Mouse (Mus musculus): Measurements from ENCODE around the gene Igsf21. TPM values are rescaled to one million over a fixed set of nuclear protein-coding genes. Genes with fewer than 3 reads are reported as not detected.

Igsf21 gene
- total RNA-seq, 4 experiments from 2014 or later, result 0.22 to 0.48 TPM; not detected in 2

DNA sequence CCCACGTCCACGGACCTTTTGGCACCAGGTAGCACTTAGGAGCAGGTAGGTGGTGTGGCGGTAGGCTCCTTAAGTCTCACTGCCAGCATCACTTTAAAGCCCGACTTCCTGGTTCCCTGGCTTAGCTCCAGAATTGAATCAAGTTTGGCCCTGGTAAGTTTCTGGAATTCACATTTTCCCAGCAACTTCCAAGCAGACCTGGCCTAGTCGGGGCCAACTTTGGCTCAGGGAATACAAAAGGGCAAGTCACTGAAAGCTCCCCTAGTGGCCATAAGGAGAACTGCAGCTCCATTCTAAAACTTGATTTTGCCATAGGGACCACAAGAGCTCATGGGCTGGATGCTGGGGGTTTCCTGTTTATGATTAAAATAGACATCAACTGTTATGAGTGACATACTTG lies 145.5 kb downstream of the Igsf21 start:
- no peak for DNase-seq (ENCODE audit: low spot score in 2 of 2)

- no peak for DNase-seq (ENCODE audit: low spot score in 2 of 2)
Observed at GRCm38 (mm10) chr4:140100141-140100540, 146.4 kb downstream of the Igsf21 start.

DNA sequence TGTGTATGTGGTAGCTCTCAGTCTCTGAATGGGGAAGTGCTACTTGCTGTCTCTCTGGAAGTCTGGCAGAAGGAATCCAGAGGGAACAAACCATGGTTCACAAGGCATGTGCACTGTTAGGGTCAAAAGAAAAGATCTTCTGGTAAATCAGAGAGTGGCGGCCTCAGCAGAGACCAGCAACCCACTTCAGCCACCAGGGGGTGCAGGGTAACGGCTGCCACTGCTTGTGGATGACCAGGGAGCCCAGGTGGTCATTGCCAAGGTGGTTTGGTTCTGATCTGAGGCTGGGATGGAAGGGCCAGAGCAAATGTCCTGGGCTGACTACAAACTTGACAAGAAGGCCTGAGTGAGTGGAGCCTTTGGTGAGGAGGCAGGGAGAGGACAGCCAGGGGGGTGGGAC lies 150.3 kb downstream of the Igsf21 start:
- no peak for DNase-seq (ENCODE audit: low spot score in 2 of 2)

DNA sequence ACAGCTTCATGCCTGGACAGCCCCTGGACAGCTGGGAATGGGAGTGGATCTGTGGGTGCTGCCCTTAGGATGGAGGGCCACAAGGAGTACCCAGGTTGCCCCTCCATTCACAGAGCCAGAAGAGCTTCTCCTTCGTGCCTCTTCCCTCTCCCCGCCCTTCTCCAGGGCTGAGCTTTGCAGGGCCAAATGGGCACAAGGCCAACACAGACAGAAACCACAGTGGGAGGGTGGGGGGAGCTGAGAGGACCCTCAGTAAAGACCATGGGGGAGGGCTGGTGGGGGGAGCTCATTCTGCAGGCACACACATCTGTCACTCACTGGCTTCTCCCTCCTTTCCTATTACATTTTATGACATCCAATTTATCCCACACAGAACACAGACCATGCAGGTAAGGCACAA lies 151.7 kb downstream of the Igsf21 start:
- no peak for DNase-seq (ENCODE audit: low spot score in 2 of 2)

- no peak for DNase-seq (ENCODE audit: low spot score in 2 of 2)
Observed at GRCm38 (mm10) chr4:140092367-140092766, 154.2 kb downstream of the Igsf21 start.

DNA sequence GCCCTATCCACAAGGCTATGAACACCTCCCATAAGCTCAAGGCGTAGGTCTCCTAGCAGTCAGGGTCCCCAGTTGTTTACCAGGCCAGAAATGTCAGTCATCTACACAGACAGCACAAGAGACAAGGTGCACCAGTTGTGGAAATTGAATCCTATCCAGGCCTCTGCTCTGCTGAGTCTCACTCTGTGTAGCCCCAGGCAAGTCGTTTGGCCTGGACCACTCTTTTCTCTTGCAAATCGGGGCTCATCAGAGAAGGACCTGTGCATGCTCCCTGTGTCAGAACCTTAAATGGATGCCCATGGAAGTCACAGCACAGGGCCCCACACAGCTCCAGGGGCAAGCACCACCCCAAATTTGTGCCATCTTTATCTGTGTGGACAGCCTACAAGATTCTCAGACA lies 154.9 kb downstream of the Igsf21 start:
- DNase-seq (ENCODE audit: low spot score in 2 of 2), result no peak

GRCm38 (mm10) chr4:140089676-140090075 lies 156.9 kb downstream of the Igsf21 start:
- no peak for DNase-seq (ENCODE audit: low spot score in 2 of 2)

- no peak for DNase-seq (ENCODE audit: low spot score in 2 of 2)
Observed at GRCm38 (mm10) chr4:140088711-140089440, 157.7 kb downstream of the Igsf21 start.

- DNase-seq (ENCODE audit: low spot score in 2 of 2), result no peak
Observed at GRCm38 (mm10) chr4:140086192-140086591, 160.4 kb downstream of the Igsf21 start.

- no peak for DNase-seq (ENCODE audit: low spot score in 2 of 2)
Observed at GRCm38 (mm10) chr4:140084521-140085011, 162.0 kb downstream of the Igsf21 start.

GRCm38 (mm10) chr4:140084064-140084463 lies 162.5 kb downstream of the Igsf21 start:
- no peak for DNase-seq (ENCODE audit: low spot score in 2 of 2)

DNA sequence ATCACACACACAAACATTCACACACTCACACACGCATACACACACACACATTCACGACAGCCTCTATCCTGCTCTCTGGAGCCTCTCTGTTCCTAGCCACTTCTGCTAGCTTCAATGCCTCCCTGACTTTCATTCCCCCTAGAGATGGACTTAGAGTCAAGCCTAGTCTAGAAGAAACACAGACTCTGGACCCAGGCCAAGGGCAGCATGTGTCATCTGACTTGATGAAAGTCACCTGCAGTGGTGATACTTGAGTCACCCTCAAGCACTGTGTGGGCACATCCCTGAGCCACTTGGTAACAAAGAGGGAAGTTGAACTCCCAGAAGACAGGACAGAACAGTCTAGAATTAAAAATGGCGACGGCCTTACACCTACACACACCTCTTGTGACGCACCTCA lies 168.2 kb downstream of the Igsf21 start:
- DNase-seq (ENCODE audit: low spot score in 2 of 2), result no peak

GRCm38 (mm10) chr4:140077615-140078014 lies 169.0 kb downstream of the Igsf21 start:
- DNase-seq (ENCODE audit: low spot score in 2 of 2), result no peak

DNA sequence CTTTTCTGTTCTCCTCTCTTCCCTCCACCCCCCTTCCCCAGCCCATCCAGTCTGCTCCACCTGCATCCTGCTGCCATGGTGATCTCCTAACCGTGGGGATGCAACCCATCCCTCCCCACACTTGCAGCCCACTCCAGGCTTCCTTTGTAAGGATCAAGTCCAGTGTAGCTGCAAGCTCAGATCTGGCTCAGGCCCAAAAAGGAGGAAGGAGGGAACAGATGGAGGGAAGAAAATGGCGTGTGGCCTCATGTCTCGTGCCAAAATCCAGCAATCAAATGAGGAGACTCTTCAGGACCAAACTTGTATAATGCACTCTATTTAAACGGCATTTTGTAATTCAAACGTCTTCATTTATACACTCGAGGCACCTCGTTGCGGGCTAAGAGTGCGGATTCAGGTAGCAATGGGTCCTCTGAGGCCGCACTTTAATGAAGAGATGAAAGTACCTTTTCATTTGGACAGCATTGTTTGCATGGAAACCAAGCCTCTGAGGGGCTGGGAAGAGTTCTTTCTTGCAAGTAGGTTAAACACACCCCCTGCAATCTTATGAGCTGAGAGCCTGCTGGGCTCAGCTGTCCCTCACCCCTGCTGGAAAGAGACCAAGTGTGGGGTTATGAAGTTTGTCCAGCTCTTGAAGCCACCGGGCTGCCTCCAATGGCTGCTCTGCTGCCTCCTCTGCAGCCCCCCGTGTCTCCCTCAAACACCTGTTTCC lies 169.6 kb downstream of the Igsf21 start:
- no peak for DNase-seq (ENCODE audit: low spot score in 2 of 2)

DNA sequence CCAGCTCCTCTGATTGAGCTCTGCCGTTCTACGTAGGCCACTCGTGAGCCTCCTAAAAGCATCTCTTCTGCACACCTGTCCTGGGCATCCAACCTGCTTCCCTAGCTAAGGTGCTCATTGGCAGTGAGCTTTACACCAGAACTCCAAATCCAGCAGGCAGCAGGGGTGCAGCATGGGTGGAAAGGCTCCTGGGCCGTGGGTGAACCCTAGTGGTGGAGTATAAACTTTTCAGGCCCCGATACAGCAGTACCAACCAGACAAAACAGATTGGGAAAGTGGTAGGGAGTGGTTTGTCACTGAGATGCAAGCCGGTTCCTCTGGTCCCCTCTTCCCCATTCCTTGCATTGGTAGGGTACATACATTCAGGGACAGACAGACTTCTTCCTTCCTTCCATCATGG lies 170.2 kb downstream of the Igsf21 start:
- no peak for DNase-seq (ENCODE audit: low spot score in 2 of 2)

- no peak for DNase-seq (ENCODE audit: low spot score in 2 of 2)
Observed at GRCm38 (mm10) chr4:140071047-140071446, 175.5 kb downstream of the Igsf21 start.

DNA sequence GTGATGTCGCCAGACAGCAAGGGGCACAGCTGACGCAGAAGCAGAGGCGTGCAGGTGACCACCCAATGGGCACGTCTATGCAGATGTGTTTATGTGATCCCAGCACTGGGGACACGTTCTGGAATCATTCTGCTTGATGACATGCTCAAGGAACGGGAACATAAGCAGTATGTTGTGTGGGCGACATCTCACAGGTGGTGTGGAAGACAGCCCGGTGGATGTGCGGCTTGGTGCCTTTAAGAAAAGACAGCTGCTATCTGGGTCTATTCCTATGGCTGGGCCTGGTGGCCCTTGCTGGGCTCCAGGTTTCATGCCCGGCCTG lies 176.3 kb downstream of the Igsf21 start:
- DNase-seq (ENCODE audit: low spot score in 2 of 2), result no peak

DNA sequence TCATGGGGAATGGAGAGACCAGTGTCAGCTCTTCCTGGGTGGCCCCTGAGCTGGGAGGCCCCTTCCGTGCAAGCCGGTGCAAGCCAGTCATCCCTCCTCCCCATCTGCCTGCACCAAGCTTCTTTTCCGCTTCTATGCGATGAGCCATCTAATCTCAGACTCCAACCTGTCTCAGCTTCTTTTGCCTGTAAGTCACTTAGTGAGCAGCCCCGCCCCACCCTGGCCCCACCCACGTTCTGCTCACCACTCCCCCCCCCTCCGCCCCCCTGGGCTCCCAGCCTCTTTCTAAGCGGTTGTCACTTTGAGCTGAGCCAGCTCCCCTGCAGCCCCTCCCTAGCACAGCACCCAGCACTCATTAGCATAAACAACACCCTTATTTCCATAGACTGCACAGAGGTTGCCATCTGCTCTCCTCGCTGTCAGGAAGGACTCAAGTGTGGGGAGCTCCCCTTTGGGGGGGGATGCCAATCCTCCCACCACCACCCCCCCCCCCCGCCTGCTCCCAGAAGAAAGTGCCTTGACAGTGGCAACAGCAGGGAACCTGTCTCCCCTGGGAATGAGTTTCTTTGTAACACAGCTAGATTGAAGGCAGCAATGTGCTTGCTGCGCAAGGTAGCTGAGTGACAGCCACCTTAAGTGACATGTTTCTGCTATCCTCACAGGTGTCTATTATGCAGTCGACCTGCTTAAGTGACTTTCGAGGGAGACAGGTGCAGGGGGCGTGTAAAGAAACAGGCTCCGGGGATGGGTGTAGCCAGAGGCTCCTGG lies 176.8 kb downstream of the Igsf21 start:
- no peak for DNase-seq (ENCODE audit: low spot score in 2 of 2)

- DNase-seq (ENCODE audit: low spot score in 2 of 2), result no peak
Observed at GRCm38 (mm10) chr4:140068468-140068867, 178.1 kb downstream of the Igsf21 start.

DNA sequence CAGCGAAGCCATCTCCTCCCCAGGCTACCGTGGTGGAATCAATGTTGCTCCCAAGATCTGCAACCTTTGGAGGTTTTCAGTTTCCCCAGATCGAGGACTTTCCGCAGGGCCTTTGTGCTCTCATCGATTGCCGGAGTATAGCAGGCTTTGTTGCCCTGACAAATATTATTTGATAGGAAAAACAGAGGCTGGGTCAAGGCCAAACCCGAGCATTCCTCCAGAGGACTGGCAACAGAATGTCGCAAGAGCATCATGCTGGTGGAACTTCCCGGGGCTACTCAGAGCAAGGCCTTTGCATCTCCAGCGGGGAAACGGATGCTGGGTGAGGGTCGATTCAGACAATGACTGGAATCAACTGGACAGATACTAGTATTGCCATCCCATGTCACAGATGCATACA lies 180.6 kb downstream of the Igsf21 start:
- no peak for DNase-seq (ENCODE audit: low spot score in 2 of 2)

DNA sequence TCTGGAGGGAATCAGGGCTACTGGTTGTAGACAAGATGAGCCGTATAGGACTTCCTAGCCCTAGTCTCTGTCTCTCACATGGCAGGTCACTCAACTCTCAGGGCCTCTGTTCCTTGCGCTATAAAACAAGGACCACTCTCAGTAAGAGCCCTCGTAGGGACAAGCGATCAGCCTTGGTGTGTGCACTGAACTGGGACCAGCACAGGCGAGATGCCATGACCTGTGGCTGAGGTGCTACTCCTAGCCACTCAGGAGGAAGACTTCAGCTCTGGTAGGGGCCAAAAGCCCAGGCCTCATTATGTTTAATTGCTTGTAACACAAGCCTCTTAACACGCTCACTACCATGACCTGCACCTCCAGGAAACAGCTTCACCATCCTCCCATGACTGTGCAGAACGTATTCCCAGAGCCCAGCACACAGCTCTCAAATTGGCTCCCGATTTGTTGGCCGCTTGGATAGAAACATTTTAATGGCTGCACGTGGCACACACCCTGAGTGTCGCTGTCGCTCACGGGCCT lies 183.4 kb downstream of the Igsf21 start:
- no peak for DNase-seq (ENCODE audit: low spot score in 2 of 2)

DNA sequence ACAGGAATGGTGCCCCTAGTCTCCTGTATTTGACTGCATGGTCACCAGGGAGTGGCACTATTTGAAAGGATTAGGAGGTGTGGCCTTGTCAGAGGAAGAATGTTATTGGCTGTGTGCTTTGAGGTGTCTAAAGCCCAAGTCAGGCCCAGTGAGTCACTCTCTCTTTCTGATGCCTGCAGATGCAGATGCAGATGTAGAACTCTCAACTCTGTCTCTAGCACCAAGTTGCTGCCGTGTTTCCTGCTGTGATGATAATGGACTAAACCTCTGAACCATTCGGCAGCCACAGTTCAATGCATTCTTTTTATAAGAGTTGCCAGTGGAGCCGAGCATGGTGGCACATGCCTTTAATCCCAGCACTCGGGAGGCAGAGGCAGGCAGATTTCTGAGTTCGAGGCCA lies 186.3 kb downstream of the Igsf21 start:
- DNase-seq (ENCODE audit: low spot score in 2 of 2), result no peak

All from gastrocnemius, adult 8-10 months (tissue).